Mouse (Mus musculus) mature B cell (primary cell): Measurements from ENCODE around the gene Clec11a.

Source experiments
- in situ Hi-C: fragments of 300-500 bp; cut with MboI; formaldehyde crosslinking; loops from 2 replicates; pipeline ENCODE4 v1.14.3; 2019

Clec11a gene

DNA sequence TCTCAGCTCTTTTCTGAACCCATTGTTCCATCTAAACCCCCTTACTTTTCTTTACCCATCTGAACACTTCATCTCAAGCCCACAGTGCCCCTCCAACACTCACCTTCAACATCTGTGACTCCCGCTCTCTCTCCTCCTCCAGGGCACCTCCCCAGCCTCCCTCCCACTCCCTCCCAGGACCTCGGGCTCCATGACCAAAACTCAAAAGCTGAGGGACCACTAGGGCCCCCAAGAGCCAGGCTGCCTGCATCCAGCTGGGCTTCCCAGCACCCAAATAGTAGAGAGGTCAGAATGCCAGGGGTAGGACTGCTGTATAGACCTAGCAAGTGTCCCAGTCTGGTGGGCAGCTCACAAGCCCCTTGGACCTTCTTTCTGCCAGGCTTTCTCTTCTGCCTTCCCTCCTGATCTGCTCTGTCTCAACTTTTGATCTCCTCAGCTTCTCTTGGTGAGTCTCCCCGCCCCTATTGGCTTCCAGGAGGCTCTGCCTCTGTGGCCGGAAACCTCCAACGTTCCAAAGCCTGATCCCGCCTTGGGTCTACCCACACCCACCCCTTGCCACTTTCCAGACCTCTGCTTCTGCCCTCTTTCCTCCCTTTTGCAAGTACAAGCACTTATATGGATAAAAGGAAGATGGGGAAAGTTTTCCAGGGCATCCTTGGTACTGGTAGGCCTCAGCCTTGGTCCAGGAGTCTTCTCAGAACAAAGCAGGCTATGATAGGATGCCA is at the start of gene Clec11a:
Gene Clec11a (minus strand): TSS at position 387 of the 725 bp plus-strand sequence.
- in situ Hi-C loops = no loop called here

DNA sequence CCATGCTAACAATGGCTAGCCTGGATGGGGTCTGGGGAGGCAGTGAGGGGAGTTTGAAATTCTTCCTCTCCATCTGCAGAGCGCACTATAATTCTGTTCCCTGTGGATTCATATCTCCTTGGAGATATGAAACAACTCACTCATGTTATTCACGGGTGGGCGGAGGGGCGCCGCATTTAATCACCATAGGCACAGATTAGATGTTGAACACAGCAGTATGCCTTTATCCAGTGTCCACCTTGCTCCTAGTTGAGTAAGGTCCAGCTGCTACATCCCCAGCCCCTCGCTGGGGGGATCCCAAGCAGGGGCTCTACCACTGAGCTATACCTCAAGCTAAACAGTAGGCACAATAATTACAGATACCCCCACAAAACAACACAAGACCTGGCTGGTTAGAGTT is 48.7 kb upstream of the Clec11a start:
- in situ Hi-C loops = no loop called here

DNA sequence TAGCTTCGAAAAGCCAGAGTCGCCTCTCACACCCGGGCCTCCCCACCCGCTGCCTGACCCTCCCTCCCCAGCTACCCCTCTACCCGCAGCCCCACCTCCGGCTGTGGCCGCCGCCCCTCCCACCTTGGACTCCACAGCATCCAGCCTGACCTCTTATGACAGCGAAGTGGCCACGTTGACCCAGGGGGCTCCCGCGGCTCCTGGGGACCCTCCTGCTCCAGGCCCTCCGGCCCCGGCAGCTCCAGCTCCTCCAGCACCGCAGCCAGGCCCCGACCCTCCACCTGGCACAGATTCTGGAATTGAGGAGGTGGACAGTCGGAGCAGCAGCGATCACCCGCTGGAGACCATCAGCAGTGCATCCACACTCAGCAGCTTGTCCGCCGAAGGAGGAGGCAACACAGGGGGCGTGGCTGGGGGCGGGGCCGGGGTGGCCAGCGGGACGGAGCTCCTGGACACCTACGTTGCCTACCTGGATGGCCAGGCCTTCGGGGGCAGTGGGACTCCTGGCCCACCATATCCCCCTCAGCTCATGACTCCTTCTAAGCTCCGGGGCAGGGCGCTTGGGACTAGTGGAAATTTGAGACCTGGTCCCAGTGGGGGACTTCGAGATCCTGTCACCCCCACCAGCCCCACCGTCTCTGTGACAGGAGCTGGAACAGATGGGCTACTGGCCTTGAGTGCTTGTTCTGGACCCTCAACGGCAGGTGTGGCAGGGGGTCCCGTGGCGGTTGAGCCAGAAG is 47.1 kb upstream of the Clec11a start:
- in situ Hi-C loops = no loop called here

DNA sequence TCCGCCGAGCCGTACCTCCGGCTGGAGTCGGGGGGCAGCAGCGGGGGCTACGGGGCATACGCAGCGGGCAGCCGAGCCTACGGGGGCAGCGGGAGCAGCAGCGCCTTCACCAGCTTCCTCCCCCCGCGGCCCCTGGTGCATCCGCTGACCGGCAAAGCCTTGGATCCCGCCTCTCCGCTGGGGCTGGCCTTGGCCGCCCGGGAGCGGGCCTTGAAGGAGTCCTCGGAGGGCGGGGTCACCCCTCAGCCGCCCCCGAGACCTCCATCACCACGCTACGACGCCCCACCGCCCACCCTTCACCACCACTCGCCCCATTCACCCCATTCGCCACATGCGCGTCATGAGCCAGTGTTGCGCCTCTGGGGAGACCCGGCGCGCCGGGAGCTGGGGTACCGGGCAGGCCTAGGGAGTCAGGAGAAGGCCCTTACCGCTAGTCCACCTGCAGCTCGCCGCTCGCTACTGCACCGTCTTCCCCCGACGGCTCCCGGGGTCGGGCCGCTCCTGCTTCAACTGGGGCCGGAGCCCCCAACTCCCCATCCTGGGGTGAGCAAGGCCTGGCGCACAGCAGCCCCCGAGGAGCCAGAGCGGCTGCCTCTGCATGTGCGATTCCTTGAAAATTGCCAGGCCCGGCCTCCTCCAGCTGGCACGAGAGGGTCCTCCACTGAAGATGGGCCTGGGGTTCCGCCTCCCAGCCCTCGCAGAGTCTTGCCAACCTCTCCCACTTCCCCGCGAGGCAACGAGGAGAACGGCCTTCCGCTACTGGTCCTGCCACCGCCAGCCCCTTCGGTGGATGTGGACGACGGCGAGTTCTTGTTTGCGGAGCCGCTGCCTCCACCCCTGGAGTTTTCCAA is 46.3 kb upstream of the Clec11a start:
- in situ Hi-C loops = no loop called here

DNA sequence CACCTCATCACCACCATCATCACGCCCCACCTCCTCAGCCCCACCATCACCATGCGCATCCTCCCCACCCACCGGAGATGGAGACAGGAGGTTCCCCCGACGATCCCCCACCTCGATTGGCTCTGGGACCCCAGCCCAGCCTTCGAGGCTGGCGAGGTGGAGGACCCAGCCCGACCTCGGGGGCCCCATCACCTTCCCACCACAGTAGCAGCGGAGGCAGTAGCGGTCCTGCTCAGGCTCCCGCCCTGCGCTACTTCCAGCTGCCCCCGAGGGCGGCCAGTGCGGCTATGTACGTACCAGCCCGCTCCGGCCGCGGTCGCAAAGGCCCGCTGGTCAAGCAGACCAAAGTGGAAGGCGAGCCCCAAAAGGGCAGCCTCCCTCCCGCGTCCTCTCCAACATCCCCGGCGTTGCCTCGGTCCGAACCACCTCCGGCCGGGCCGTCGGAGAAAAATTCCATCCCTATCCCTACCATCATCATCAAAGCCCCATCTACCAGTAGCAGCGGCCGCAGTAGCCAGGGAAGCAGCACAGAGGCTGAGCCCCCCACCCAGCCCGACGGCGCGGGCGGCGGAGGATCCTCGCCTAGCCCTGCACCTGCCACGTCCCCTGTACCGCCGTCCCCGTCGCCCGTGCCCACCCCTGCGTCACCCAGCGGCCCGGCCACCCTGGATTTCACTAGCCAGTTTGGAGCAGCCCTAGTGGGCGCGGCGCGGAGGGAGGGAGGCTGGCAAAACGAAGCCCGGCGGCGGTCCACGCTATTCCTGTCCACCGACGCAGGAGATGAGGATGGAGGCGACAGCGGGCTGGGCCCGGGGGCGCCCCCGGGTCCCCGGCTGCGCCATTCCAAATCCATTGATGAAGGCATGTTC is 45.4 kb upstream of the Clec11a start:
- in situ Hi-C loops = no loop called here

DNA sequence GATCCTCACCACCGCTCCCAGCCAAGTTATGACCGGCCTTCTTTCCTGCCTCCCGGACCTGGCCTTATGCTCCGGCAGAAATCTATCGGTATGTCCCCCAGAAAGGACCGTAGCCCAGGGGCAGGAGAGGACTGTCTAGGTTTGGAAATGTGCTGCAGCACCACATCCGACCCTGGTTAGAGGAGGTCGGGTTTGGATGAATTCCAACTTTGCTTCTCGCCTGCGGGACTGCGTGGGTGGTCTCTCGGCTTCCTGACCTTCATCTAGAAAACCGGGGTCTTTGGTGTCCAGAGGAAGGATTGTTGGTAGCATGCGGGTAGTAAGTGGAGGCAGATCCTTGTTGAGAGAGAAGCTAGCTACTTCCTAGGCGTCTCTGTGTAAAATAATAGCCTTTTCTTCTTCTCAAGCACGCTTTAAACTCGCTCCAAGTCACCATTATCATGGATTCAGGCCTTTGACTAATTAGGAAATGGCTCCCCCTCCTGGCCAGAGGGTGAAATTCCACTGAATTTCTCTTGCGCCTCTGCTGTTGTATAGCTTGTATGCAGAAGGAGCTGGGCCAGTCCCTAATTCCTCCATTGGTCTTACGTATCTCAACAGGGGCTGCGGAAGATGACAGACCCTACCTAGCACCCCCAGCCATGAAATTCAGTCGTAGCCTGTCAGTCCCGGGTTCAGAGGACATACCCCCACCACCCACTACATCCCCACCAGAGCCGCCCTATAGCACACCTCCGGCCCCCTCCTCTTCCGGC is 44.4 kb upstream of the Clec11a start:
- in situ Hi-C loops = no loop called here

DNA sequence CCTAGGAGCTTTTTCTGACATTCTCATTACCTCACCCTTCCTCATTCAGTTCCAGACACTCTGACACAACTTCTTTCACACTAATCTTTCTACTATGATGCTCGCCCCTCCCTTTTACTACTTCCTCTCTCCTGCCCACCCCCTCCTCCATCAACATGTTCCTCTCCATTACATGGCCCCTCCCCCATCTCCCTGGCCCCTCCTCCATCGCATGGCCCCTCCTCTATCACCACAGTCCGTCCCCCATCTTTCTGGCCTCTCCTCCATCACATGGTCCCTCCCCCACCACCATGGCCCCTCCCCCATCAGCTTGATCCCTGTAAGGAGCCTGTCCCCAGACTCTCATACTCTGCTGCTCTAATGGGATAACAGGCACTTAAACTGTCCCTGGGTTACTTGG is 42.3 kb upstream of the Clec11a start:
- in situ Hi-C loops = loop anchor here (25.0 kb wide), 1 partner anchor 412 kb away; the partner anchor contains the start of gene Klk15

DNA sequence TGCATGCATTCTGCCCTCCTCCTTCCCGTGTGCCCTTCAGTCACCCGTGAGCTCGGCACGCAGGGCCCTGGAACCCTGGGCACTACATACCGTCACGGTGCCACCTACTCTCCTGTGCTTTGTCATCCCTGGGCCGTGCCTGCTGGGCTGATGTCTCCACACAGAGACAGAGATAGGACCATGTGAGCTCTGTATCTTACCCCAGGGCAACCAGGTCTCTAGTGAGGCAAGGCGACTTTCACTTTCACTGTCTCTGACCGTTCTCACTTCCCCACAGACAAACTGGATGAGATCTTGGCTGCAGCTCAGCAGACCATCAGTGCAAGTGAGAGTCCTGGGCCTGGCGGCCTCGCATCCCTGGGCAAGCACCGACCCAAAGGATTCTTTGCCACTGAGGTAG is 37.9 kb upstream of the Clec11a start:
- in situ Hi-C loops = loop anchor here (5.0 to 25.0 kb wide), 2 partner anchors 82 to 407 kb away; partner anchors contain the start of genes Gm15517 and Klk15

DNA sequence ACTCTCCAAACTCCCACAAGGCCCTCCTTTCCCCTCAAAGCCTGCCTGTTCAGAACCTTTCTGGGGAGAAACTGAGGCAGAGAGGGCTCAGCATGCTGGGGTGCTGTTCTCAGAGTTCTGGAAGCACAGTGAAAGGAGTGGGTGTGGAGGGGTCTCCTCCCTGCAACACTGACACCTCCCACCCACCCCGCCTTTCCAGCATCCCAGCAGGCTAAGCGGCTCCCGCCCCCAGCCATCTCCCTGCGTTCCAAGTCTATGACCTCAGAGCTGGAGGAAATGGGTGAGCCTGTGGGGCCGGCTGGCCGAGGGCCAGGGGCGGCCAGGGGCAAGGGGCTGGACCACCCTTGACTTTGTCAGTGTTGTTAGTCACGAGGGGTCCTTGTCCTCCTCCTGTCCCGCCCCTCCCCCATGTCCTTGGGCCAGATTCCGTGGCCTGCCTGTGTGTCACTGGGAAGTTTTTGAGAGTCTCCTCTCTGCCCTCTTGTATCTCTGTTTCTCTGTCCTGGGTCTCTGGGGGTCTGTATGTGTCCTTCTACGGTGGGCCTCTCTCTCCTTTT is 36.8 kb upstream of the Clec11a start:
- in situ Hi-C loops = loop anchor here (5.0 to 25.0 kb wide), 2 partner anchors 81 to 406 kb away; partner anchors contain the start of genes Gm15517 and Klk15

DNA sequence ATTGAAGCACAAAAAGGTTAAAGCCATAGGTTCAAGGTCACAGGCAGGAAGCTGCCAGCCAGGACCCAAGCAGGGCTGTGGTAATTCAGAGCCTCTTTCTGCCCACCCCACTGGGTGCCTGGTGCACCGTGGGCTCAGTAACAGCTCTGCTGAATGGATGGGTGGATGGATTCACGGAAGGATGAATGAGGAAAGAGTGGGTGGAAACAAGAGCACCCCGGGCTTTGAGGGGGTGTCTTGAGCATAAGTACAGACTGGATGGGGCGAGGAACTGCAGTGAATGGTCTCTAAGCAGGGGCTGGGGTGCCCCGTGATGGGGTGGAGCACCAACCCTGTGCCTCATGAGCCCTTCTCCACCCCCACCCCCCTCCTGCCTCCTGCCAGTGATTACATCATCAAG is 35.0 kb upstream of the Clec11a start:
- in situ Hi-C loops = loop anchor here (5.0 to 25.0 kb wide), 2 partner anchors 79 to 404 kb away; partner anchors contain the start of genes Gm15517 and Klk15

DNA sequence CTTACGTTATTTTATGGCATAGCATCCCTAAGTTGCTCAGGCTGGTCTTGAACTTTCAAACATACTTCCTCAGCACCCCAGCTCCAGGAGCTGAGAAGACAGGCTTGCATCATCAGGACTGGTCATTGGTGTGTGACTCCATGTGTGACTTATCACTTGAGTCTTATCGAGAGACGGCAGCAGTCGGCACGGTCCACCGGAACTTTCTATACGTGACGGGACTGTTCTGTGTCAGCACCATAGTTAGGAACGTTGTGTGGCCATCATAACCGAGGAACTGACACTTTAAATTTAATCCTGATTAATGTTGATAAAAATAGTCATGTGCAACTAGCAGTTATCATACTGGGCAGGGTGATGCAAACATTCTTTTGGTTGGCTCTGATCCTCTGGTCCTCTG is 34.4 kb upstream of the Clec11a start:
- in situ Hi-C loops = loop anchor here (5.0 to 25.0 kb wide), 2 partner anchors 79 to 404 kb away; partner anchors contain the start of genes Gm15517 and Klk15

DNA sequence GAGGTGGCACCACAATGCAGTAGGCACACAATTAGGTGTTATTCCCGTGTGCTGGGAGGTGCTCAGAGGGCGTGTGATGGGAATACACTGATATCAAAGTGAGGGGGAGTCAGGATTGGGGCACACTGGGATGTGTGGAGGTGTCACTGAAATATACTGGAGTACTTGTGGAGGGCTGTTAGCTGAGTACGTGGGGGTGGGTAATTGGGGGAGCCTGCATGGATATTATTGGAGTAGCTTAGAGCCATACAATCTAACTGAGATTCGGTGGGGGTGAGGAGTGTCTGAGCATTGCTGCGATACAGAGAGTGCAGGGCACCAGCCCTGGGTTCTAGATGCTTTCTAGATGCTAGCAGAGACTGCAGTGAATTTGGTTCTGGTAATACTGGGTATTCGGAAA is 33.5 kb upstream of the Clec11a start:
- in situ Hi-C loops = loop anchor here (5.0 to 25.0 kb wide), 2 partner anchors 78 to 403 kb away; partner anchors contain the start of genes Gm15517 and Klk15

DNA sequence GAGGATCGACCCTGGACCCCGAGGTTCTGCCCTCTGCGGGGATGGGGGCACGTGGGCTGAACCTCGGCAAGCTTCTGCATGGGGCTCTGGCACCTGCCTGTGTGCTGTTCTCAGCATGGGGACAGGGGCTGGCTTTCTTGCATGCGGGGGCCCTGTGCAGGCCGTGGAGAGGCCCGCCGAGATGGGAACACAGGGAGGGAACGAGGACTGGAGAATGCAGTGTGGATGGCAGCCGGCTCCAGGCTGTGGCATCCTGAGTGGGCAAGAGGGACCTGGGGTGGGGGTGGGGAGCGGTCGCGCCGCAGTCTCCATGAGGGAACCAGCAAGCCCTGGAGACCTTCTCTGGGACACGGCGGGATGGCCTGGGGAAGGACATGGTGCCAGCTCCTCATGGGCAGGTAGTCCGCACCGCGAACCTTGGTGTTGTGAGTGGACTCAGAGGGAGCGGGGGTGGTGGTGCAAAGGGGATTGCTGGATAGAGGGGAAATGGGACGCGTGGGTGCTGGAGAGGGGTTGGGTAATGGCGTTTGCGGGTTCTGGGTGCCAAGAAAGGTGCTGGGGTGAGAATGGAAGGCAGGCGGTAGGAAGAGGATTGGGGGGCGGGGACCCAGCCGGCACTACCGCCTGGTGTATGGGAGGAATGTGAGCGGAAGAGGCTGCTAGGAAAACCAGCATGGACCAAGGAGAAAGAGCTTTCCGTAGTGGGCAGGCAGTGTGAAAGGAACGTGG is 30.6 kb upstream of the Clec11a start:
- in situ Hi-C loops = loop anchor here (25.0 kb wide), 1 partner anchor 400 kb away; the partner anchor contains the start of gene Klk15

DNA sequence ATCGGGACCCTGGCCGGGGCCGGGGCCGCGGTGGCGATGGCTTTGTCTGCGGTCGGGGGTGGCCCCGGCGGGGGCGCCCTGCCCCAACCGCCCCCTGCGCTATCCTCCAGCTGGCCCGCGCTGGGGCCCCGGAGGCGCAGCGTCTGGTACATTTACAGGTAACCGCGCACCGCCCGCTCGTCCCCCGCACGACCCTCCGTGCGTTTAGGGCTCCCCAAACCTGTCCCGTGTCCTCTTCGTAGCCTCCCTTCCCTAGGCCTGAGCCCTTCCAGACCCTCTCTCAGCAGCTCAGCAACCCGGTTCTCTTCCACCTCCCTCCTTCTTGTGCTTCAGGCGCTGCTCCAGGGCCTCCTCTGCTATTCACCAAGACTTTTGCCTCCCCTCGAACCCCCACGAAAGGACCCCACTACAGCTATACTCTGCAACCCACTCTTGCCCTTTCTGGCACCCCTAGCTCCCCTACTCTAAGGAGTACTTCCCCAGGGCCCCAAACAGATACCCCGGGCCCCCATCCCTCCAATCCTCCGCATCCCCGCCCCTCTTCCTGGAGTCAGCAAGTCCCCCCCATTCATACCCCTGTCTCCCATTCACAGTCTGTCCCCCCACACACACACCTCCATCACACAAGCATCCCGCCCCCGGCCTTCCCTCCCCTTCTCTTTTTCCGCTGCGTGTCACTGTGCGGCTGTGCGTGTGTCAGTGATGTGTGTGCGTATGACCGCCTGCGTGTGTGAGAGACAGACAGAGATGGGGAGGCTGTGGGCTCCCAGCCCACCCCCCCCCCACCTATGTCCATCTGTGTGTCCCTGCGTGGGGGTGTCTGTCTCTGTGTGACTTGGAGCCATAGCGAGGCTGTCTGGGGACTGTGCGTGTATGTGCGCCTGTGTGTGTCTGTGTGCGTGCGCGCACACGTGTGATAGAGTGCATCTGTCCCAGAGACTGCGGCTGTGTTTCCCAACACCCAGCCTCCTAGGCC is 29.6 kb upstream of the Clec11a start:
- in situ Hi-C loops = loop anchor here (25.0 kb wide), 1 partner anchor 399 kb away; the partner anchor contains the start of gene Klk15

DNA sequence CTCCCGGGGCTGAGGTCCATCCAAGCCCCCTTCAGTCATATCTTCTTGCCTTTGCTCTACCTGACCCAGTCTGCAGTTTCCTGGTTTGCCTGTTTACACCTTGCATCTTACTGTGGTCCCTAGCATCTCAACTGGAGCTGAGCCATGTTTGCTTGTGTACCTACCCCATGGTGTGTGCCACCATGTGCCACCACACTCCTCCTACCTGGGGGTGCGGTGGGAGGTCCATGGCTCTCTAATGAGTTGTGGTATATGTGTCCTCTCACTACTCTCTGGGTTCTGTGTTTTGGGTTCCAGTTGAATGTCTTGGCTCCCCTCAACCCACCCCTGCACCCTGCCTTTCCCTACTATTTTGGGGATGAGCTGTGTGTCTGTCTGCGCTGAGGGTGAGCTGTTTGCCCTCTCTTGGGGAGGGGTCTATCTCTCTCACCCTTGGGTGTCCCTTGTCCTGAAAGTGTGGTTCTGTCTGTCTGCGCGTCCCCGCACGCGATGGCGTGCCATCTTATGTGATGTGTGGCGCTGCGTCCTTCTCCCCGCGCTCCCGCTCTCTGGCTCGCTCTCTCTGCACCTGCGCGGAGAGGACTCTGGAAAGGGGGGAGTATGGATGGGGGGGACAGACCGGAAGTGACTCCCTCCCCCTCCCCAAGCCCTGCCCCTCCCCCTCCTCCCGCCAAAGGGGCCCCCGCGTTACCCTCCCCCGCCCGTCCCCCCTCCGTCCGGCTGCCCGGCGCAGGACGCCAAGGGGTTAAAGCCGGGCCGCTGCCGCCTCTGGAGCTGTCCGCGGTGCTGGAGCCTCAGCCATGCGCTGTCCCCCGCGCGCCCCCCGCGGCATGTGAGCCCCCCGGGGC is 28.6 kb upstream of the Clec11a start:
- in situ Hi-C loops = loop anchor here (25.0 kb wide), 1 partner anchor 398 kb away; the partner anchor contains the start of gene Klk15

DNA sequence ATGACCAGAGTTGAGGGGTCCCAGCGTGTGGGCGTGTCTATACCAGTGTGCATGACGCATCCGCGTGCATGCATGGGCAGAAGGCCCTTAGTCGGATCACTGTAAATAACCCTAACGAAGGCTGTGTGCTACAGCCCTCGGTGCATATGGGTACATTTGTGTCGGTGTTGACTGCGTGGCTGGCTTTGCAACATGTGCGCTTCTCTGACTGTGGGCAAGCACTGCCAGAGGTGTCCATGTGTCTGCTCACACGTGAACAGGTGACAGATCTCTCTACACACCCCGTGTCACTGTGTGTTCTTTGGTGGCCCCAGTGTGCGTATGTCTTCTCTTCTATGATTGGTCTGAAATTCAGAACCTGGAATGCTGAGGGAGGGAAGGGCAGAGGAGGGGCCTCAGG is 27.4 kb upstream of the Clec11a start:
- in situ Hi-C loops = loop anchor here (25.0 kb wide), 1 partner anchor 397 kb away; the partner anchor contains the start of gene Klk15
